Mouse (Mus musculus) left cerebral cortex, adult 11 months (tissue): ENCODE data around the gene Exoc5.
"Not testable (repeated sequence)": the region's sequence is repeated elsewhere in the genome, so short reads cannot be mapped to it uniquely, and the experiment has no call there.

Experiments used
- DNase-seq: peaks from one replicate; pipeline ENCODE4 v3.0.0; 2022; ENCODE audit warnings: low spot score

The Exoc5 gene

GRCm38 (mm10) chr14:49066274-49066823, at the start of gene Exoc5:
TSS of gene Exoc5 (minus strand) at chr14:49066653.
- DNase-seq = peak; percentile 92

- DNase-seq = not testable (repeated sequence)
Measured at GRCm38 (mm10) chr14:49091755-49092154, 25.3 kb upstream of the Exoc5 start.

- no peak for DNase-seq
Measured at GRCm38 (mm10) chr14:49091277-49091676, 24.8 kb upstream of the Exoc5 start.

GRCm38 (mm10) chr14:49090102-49090501, 23.6 kb upstream of the Exoc5 start:
- DNase-seq = no peak

GRCm38 (mm10) chr14:49089461-49090058, 23.1 kb upstream of the Exoc5 start:
- no peak for DNase-seq

GRCm38 (mm10) chr14:49088155-49089048, 21.9 kb upstream of the Exoc5 start:
- no peak for DNase-seq

- DNase-seq = no peak
Measured at GRCm38 (mm10) chr14:49086522-49086921, 20.1 kb upstream of the Exoc5 start.

GRCm38 (mm10) chr14:49078820-49079219, 12.4 kb upstream of the Exoc5 start:
- no peak for DNase-seq

GRCm38 (mm10) chr14:49074361-49074760, 7.9 kb upstream of the Exoc5 start:
- DNase-seq = no peak

GRCm38 (mm10) chr14:49073896-49074295, 7.4 kb upstream of the Exoc5 start:
- DNase-seq = no peak

- DNase-seq = no peak
Measured at GRCm38 (mm10) chr14:49072837-49073236, 6.4 kb upstream of the Exoc5 start.

GRCm38 (mm10) chr14:49065529-49066273, 752 bp downstream of the Exoc5 start, which contains the start of gene Ap5m1:
TSS of gene Ap5m1 (plus strand) at chr14:49066097.
- DNase-seq = peak; percentile 10

- DNase-seq = no peak
Measured at GRCm38 (mm10) chr14:49063838-49064237, 2.6 kb downstream of the Exoc5 start.

- DNase-seq = no peak
Measured at GRCm38 (mm10) chr14:49049492-49049891, 17.0 kb downstream of the Exoc5 start.

GRCm38 (mm10) chr14:49045610-49046009, 20.8 kb downstream of the Exoc5 start:
- peak; percentile 7 for DNase-seq

GRCm38 (mm10) chr14:49028991-49029390, 37.5 kb downstream of the Exoc5 start:
- DNase-seq = no peak

- DNase-seq = no peak
Measured at GRCm38 (mm10) chr14:49027779-49028368, 38.6 kb downstream of the Exoc5 start.

GRCm38 (mm10) chr14:49027040-49027778, 39.2 kb downstream of the Exoc5 start:
- no peak for DNase-seq

GRCm38 (mm10) chr14:49019765-49020164, 46.7 kb downstream of the Exoc5 start:
- no peak for DNase-seq

GRCm38 (mm10) chr14:49008399-49009189, 57.9 kb downstream of the Exoc5 start:
- no peak for DNase-seq
